30 mouse cellular contexts compared by ENCODE assay signal in genomic region chr10:16640136-16640535, GRCm38 (mm10).
A peak's percentile ranks its signal among the peaks of the same experiment; 100 is the strongest.
DNase-seq lines count a peak whose midpoint lies in the region; ATAC-seq and TF ChIP-seq lines count a peak whose summit lies in the region.
"Had no signal": no experiment of that assay in that cellular context is flagged by ENCODE, and none has a peak within 500 bp of the region (broad histone marks: within the 10 kb centered on the region; RNA-seq: fewer than 3 reads in every experiment).

No protein-coding gene starts in this region.

- no peaks in the 10 kb centered on the region for H3K9me3 ChIP-seq in hindbrain, embryonic 10.5 days
- no peaks in the 10 kb centered on the region for H3K9me3 ChIP-seq in hindbrain, embryonic 16.5 days (ENCODE audit: control insufficient read depth, low read length)
- no peaks in the 10 kb centered on the region for H3K9me3 ChIP-seq in midbrain, embryonic 10.5 days (replicated peaks)
- no peaks in the 10 kb centered on the region for H3K9me3 ChIP-seq in midbrain, postnatal 0 days (ENCODE audit: low read length)
- H3K9me3 ChIP-seq: forebrain, embryonic 13.5 days; heart, embryonic 15.5 days; hindbrain, embryonic 12.5 days; limb, embryonic 15.5 days; liver, embryonic 13.5 days; neural tube, embryonic 13.5 days had no signal

- TF ChIP-seq CTCF in midbrain, postnatal 0 days (IDR thresholded peaks at IDR 0.05): no peak

- no peak overlapping the region for H3K27ac ChIP-seq in hindbrain, embryonic 10.5 days
- no peak overlapping the region for H3K27ac ChIP-seq in hindbrain, embryonic 16.5 days (ENCODE audit: low read depth, low read length)
- no peak overlapping the region for H3K27ac ChIP-seq in midbrain, embryonic 10.5 days (replicated peaks)
- H3K27ac ChIP-seq in midbrain, postnatal 0 days (ENCODE audit: low read depth, low read length): no peak overlapping the region
- H3K27ac ChIP-seq: forebrain, embryonic 13.5 days; heart, embryonic 15.5 days; hindbrain, embryonic 12.5 days; layer of hippocampus, adult 2 months; limb, embryonic 15.5 days; liver, embryonic 13.5 days; neural tube, embryonic 13.5 days had no signal

- H3K4me3 ChIP-seq in hindbrain, embryonic 10.5 days: no peak overlapping the region
- no peak overlapping the region for H3K4me3 ChIP-seq in hindbrain, embryonic 16.5 days (ENCODE audit: low read length)
- H3K4me3 ChIP-seq in midbrain, embryonic 10.5 days: no peak overlapping the region
- H3K4me3 ChIP-seq in midbrain, postnatal 0 days (ENCODE audit: low read depth, low read length): no peak overlapping the region
- H3K4me3 ChIP-seq: forebrain, embryonic 13.5 days; heart, embryonic 15.5 days; hindbrain, embryonic 12.5 days; layer of hippocampus, adult 2 months; limb, embryonic 15.5 days; liver, embryonic 13.5 days; myocyte; neural tube, embryonic 13.5 days had no signal

- no peak overlapping the region for H3K4me2 ChIP-seq in hindbrain, embryonic 16.5 days (ENCODE audit: low read length)
- H3K4me2 ChIP-seq in midbrain, postnatal 0 days (ENCODE audit: low read depth, low read length, poor library complexity, severe bottlenecking): no peak overlapping the region
- H3K4me2 ChIP-seq: forebrain, embryonic 13.5 days; heart, embryonic 15.5 days; hindbrain, embryonic 12.5 days; limb, embryonic 15.5 days; liver, embryonic 13.5 days; midbrain, embryonic 11.5 days; neural tube, embryonic 13.5 days had no signal

- WGBS in hindbrain, embryonic 10.5 days: 50% methylated on average over 4 of the region's 4 CpGs
- 75% methylated on average over 4 of the region's 4 CpGs for WGBS in hindbrain, embryonic 16.5 days
- WGBS in midbrain, embryonic 10.5 days: 47% methylated on average over 4 of the region's 4 CpGs
- WGBS in midbrain, postnatal 0 days: 41% methylated on average over 4 of the region's 4 CpGs

- DNase-seq in hindbrain, embryonic 10.5 days (ENCODE audit: low spot score): peak; percentile 25
- DNase-seq in midbrain, embryonic 10.5 days (ENCODE audit: low spot score): peak; percentile 15
- DNase-seq in midbrain, postnatal 0 days (ENCODE audit: low spot score): no peak
- peak; percentile 63 for DNase-seq in embryo, embryonic 9.5 days (ENCODE audit: extremely low spot score)
- DNase-seq in skeletal muscle tissue, adult 2 months (ENCODE audit: low read depth, low spot score): peak; percentile 30
- no peak for DNase-seq in adrenal gland, adult (ENCODE audit: inconsistent age in 2 of 2, low spot score in 1 of 2)
- DNase-seq in cerebellum, adult 18-20 months: no peak
- DNase-seq: adrenal gland, postnatal 25 days; cerebellum, adult 2 months; cerebellum, postnatal 14 days; kidney, postnatal 36 days; liver, embryonic 13.5 days; lung, adult 18-20 months; retina, postnatal 1 day; right cerebral cortex, postnatal 14 days; spleen, adult 18-20 months; thymus, postnatal 14 days had no signal

- peaks cover 11% of the 10 kb centered on the region for H3K4me1 ChIP-seq in hindbrain, embryonic 10.5 days (replicated peaks)
- H3K4me1 ChIP-seq in hindbrain, embryonic 16.5 days (ENCODE audit: control insufficient read depth, insufficient read depth, low read depth, low read length): no peaks in the 10 kb centered on the region
- H3K4me1 ChIP-seq in midbrain, embryonic 10.5 days: peaks cover 17% of the 10 kb centered on the region
- no peaks in the 10 kb centered on the region for H3K4me1 ChIP-seq in midbrain, postnatal 0 days (ENCODE audit: insufficient read depth, low read length)
- H3K4me1 ChIP-seq: forebrain, embryonic 13.5 days; heart, embryonic 15.5 days; hindbrain, embryonic 12.5 days; limb, embryonic 15.5 days; liver, embryonic 13.5 days; neural tube, embryonic 13.5 days had no signal

- no peak for ATAC-seq in hindbrain, embryonic 16.5 days
- ATAC-seq in midbrain, postnatal 0 days (ENCODE audit: low FRiP score): no peak
- ATAC-seq: forebrain, embryonic 13.5 days; intestine, embryonic 16.5 days; lung, postnatal 0 days; midbrain, embryonic 16.5 days; Patski had no signal

- H3K9ac ChIP-seq in hindbrain, embryonic 16.5 days (ENCODE audit: low read depth, low read length): no peak overlapping the region
- no peak overlapping the region for H3K9ac ChIP-seq in midbrain, postnatal 0 days (replicated peaks; ENCODE audit: low read length, poor library complexity, severe bottlenecking)
- H3K9ac ChIP-seq: forebrain, embryonic 13.5 days; heart, embryonic 15.5 days; hindbrain, embryonic 12.5 days; limb, embryonic 15.5 days; liver, embryonic 13.5 days; neural tube, embryonic 13.5 days had no signal

- H3K27me3 ChIP-seq in hindbrain, embryonic 10.5 days (ENCODE audit: insufficient read depth, poor library complexity, severe bottlenecking): no peaks in the 10 kb centered on the region
- no peaks in the 10 kb centered on the region for H3K27me3 ChIP-seq in hindbrain, embryonic 16.5 days (replicated peaks; ENCODE audit: control insufficient read depth, insufficient read depth, low read length)
- H3K27me3 ChIP-seq in midbrain, embryonic 10.5 days (ENCODE audit: low read depth, poor library complexity, severe bottlenecking): no peaks in the 10 kb centered on the region
- H3K27me3 ChIP-seq in midbrain, postnatal 0 days (ENCODE audit: insufficient read depth, low read length): no peaks in the 10 kb centered on the region
- H3K27me3 ChIP-seq: forebrain, embryonic 13.5 days; heart, embryonic 15.5 days; hindbrain, embryonic 12.5 days; limb, embryonic 15.5 days; liver, embryonic 13.5 days; neural tube, embryonic 13.5 days; Patski had no signal

- no peaks in the 10 kb centered on the region for H3K36me3 ChIP-seq in hindbrain, embryonic 10.5 days
- no peaks in the 10 kb centered on the region for H3K36me3 ChIP-seq in hindbrain, embryonic 16.5 days (ENCODE audit: control insufficient read depth, insufficient read depth, low read length)
- no peaks in the 10 kb centered on the region for H3K36me3 ChIP-seq in midbrain, embryonic 10.5 days
- H3K36me3 ChIP-seq in midbrain, postnatal 0 days (ENCODE audit: insufficient read depth, low read length): no peaks in the 10 kb centered on the region
- H3K36me3 ChIP-seq: heart, embryonic 15.5 days; hindbrain, embryonic 12.5 days; limb, embryonic 15.5 days; liver, embryonic 13.5 days; neural tube, embryonic 13.5 days had no signal

Comparison
In these comparisons a context has a peak if more than half of its experiments do, and no peak if none do; other contexts are left out.
1. DNase-seq: peak in hindbrain, embryonic 10.5 days (single experiment), midbrain, embryonic 10.5 days (single experiment), embryo, embryonic 9.5 days (single experiment) and skeletal muscle tissue, adult 2 months (single experiment); none in midbrain, postnatal 0 days (single experiment), adrenal gland, adult (0 of 2) and cerebellum, adult 18-20 months (0 of 2).